Mouse (Mus musculus) CH12.LX (cell line): ENCODE measurements at regions not wholly inside any gene's neighbourhood (a gene's known extent, or its start where the extent isn't known, plus 50 kb on each side); places are given as distances from the start of the nearest gene placed in this dataset.

Source experiments
- DNase-seq: peaks from one replicate; pipeline ENCODE4 v3.0.0-alpha.2; 2013; ENCODE audit errors: extremely low read depth
- H3K27ac ChIP-seq: 2 replicates; pipeline ENCODE4 v1.5.1; 2012; ENCODE audit warnings: low read depth, mild to moderate bottlenecking, control low read depth, moderate library complexity; ENCODE audit not compliant: insufficient read depth
- H3K27me3 ChIP-seq: replicated peaks from 2 replicates; pipeline ENCODE3; 2012; ENCODE audit warnings: inconsistent platforms
- H3K36me3 ChIP-seq, 2 experiments: replicated peaks in 1 of 2; 2 replicates each; pipeline versions ENCODE3 to v1.6.1; 2012; ENCODE audit warnings: inconsistent platforms in 1 of 2, low read length in 1 of 2, mild to moderate bottlenecking in 1 of 2, mixed read lengths in 1 of 2, moderate library complexity in 1 of 2; ENCODE audit not compliant: control insufficient read depth in 1 of 2, insufficient read depth in 1 of 2
- H3K4me1 ChIP-seq, 2 experiments: 2 replicates each; pipeline ENCODE4 v1.6.1; 2012; ENCODE audit warnings: inconsistent platforms in 1 of 2, moderate library complexity in 1 of 2; ENCODE audit not compliant: insufficient read depth in 2 of 2, control insufficient read depth in 1 of 2
- H3K4me2 ChIP-seq: 2 replicates; pipeline ENCODE4 v1.6.1; 2012; ENCODE audit warnings: low read depth, mild to moderate bottlenecking, control low read depth; ENCODE audit not compliant: poor library complexity, insufficient read depth, severe bottlenecking
- H3K4me3 ChIP-seq, 3 experiments: fragments of 150-350 bp in 1 of 3; sonication (generic) in 1 of 3; replicated peaks in 1 of 3; 2 replicates each; pipeline versions ENCODE3 to v1.5.1; 2011 to 2012; ENCODE audit warnings: low read depth in 2 of 3, low read length in 2 of 3, mild to moderate bottlenecking in 2 of 3, moderate library complexity in 2 of 3, control low read depth in 1 of 3, improper control_type of control experiment in 1 of 3, inconsistent platforms in 1 of 3, mixed read lengths in 1 of 3; ENCODE audit not compliant: poor library complexity in 1 of 3
- H3K79me2 ChIP-seq: replicated peaks from 2 replicates; pipeline ENCODE4 v1.6.1; 2012; ENCODE audit warnings: mild to moderate bottlenecking, moderate library complexity; ENCODE audit not compliant: control insufficient read depth, poor library complexity, insufficient read depth, severe bottlenecking; ENCODE audit errors: extremely low read depth
- H3K9ac ChIP-seq: 2 replicates; pipeline ENCODE4 v1.6.1; 2012; ENCODE audit warnings: low read depth, mild to moderate bottlenecking, control low read depth, moderate library complexity; ENCODE audit not compliant: insufficient read depth
- H3K9me3 ChIP-seq: replicated peaks from 2 replicates; pipeline ENCODE3; 2012; ENCODE audit warnings: low read length, inconsistent platforms, mixed read lengths
- BHLHE40 ChIP-seq: IDR thresholded peaks from 2 replicates; pipeline ENCODE4 v1.6.1; 2011; ENCODE audit warnings: mild to moderate bottlenecking, low read depth, low read length, improper control_type of control experiment
- CHD1 ChIP-seq: IDR thresholded peaks from 2 replicates; pipeline ENCODE4 v1.6.1; 2012; ENCODE audit warnings: low read depth, low read length, improper control_type of control experiment, inconsistent platforms
- CHD2 ChIP-seq: IDR thresholded peaks from 2 replicates; pipeline ENCODE4 v1.6.1; 2011; ENCODE audit warnings: low read length, improper control_type of control experiment
- E2F4 ChIP-seq: IDR thresholded peaks from 2 replicates; pipeline ENCODE4 v1.6.1; 2011; ENCODE audit warnings: low read depth, low read length, improper control_type of control experiment; ENCODE audit not compliant: insufficient replicate concordance
- ELF1 ChIP-seq: IDR thresholded peaks from 2 replicates; pipeline ENCODE4 v1.6.1; 2014; ENCODE audit warnings: low read depth, mild to moderate bottlenecking, inconsistent platforms, low read length, improper control_type of control experiment
- EP300 ChIP-seq: IDR thresholded peaks from 2 replicates; pipeline ENCODE4 v1.6.1; 2011; ENCODE audit warnings: low read length, improper control_type of control experiment
- ETS1 ChIP-seq: conservative IDR thresholded peaks from 2 replicates; pipeline ENCODE4 v1.6.1; 2012; ENCODE audit warnings: low read depth, mild to moderate bottlenecking, inconsistent platforms, low read length, improper control_type of control experiment, moderate library complexity
- HCFC1 ChIP-seq: IDR thresholded peaks from 2 replicates; pipeline ENCODE4 v1.6.1; 2012; ENCODE audit warnings: low read depth, mild to moderate bottlenecking, inconsistent platforms, low read length, improper control_type of control experiment
- IRF4 ChIP-seq: IDR thresholded peaks from 2 replicates; pipeline ENCODE4 v1.6.1; 2014; ENCODE audit warnings: low read depth, mild to moderate bottlenecking, inconsistent platforms, low read length, improper control_type of control experiment
- JUN ChIP-seq: IDR thresholded peaks from 2 replicates; pipeline ENCODE4 v1.6.1; 2011; ENCODE audit warnings: low read depth, mild to moderate bottlenecking, low read length, improper control_type of control experiment, moderate library complexity; ENCODE audit not compliant: insufficient read depth
- JUND ChIP-seq: conservative IDR thresholded peaks from 2 replicates; pipeline ENCODE4 v1.6.1; 2011; ENCODE audit warnings: low read depth, low read length, improper control_type of control experiment
- MAFK ChIP-seq: IDR thresholded peaks from 2 replicates; pipeline ENCODE4 v1.6.1; 2011; ENCODE audit warnings: low read length, improper control_type of control experiment; ENCODE audit not compliant: insufficient replicate concordance
- MAX ChIP-seq: IDR thresholded peaks from 2 replicates; pipeline ENCODE4 v1.6.1; 2011; ENCODE audit warnings: low read length, improper control_type of control experiment
- MEF2A ChIP-seq: IDR thresholded peaks from 2 replicates; pipeline ENCODE4 v1.6.1; 2014; ENCODE audit warnings: low read depth, mild to moderate bottlenecking, inconsistent platforms, low read length, improper control_type of control experiment, borderline replicate concordance
- MXI1 ChIP-seq: IDR thresholded peaks from 2 replicates; pipeline ENCODE4 v1.6.1; 2011; ENCODE audit warnings: mild to moderate bottlenecking, low read depth, low read length, improper control_type of control experiment
- MYC ChIP-seq: IDR thresholded peaks from 2 replicates; pipeline ENCODE4 v1.6.1; 2011; ENCODE audit warnings: low read depth, mild to moderate bottlenecking, improper control_type of control experiment, low read length
- NELFE ChIP-seq: IDR thresholded peaks from 2 replicates; pipeline ENCODE4 v1.6.1; 2011; ENCODE audit warnings: low read depth, low read length, improper control_type of control experiment
- PAX5 ChIP-seq: IDR thresholded peaks from 2 replicates; pipeline ENCODE4 v1.6.1; 2012; ENCODE audit warnings: low read length, inconsistent platforms, mixed read lengths
- RCOR1 ChIP-seq: conservative IDR thresholded peaks from 2 replicates; pipeline ENCODE4 v1.6.1; 2012; ENCODE audit warnings: low read depth, mild to moderate bottlenecking, inconsistent platforms, low read length, improper control_type of control experiment
- SIN3A ChIP-seq: IDR thresholded peaks from 2 replicates; pipeline ENCODE4 v1.6.1; 2012; ENCODE audit warnings: low read length, improper control_type of control experiment, inconsistent platforms
- SMC3 ChIP-seq: IDR thresholded peaks from 2 replicates; pipeline ENCODE4 v1.6.1; 2011; ENCODE audit warnings: low read depth, low read length, improper control_type of control experiment
- TBP ChIP-seq: conservative IDR thresholded peaks from 2 replicates; pipeline ENCODE4 v1.6.1; 2011; ENCODE audit warnings: low read depth, low read length, improper control_type of control experiment
- TCF12 ChIP-seq: IDR thresholded peaks from 2 replicates; pipeline ENCODE4 v1.6.1; 2014; ENCODE audit warnings: low read depth, mild to moderate bottlenecking, inconsistent platforms, low read length, improper control_type of control experiment
- USF1 ChIP-seq: IDR thresholded peaks from 2 replicates; pipeline ENCODE4 v1.6.1; 2014; ENCODE audit warnings: low read depth, mild to moderate bottlenecking, inconsistent platforms, low read length, improper control_type of control experiment
- ZKSCAN1 ChIP-seq: IDR thresholded peaks from 2 replicates; pipeline ENCODE4 v1.6.1; 2012; ENCODE audit warnings: low read depth, inconsistent platforms, low read length, improper control_type of control experiment, borderline replicate concordance
- ZNF384 ChIP-seq: IDR thresholded peaks from 2 replicates; pipeline ENCODE4 v1.6.1; 2012; ENCODE audit warnings: low read depth, low read length, improper control_type of control experiment, inconsistent platforms
- dilution Hi-C: fragments of 300-500 bp; cut with MboI; formaldehyde crosslinking; loops from 2 replicates; pipeline ENCODE4 v1.14.3; 2020; ENCODE audit warnings: low sequenced_read_pairs; ENCODE audit not compliant: extremely low pct_unique_long_range_greater_than_20kb, extremely low pct_ligation_motif_present
- in situ Hi-C: fragments of 300-500 bp; cut with MboI; formaldehyde crosslinking; loops from 3 replicates; pipeline ENCODE4 v1.14.3; 2019; ENCODE audit warnings: low sequenced_read_pairs, low pct_ligation_motif_present, low pct_unique_long_range_greater_than_20kb, mixed read lengths

GRCm38 (mm10) chr13:101866843-101867242 lies 98.8 kb upstream of the Pik3r1 start:
- dilution Hi-C loops = no loop called here
- TF ChIP-seq JUND = peak; percentile 66; the same call in 1 of the 2 replicates
- TF ChIP-seq MEF2A = peak; percentile 34; the same call in 1 of the 2 replicates
- peak; percentile 5; the same call in 1 of the 2 replicates for TF ChIP-seq SMC3
- peak; percentile 38; the same call in 1 of the 2 replicates for TF ChIP-seq ETS1
- TF ChIP-seq ZKSCAN1 = no peak
- peak; percentile 44 for TF ChIP-seq TCF12
- peak; percentile 46 for TF ChIP-seq HCFC1
- no peak for TF ChIP-seq E2F4
- no peak for TF ChIP-seq CHD1
- 0 out of 2 replicates have a peak, but pooled peaks have one; percentile 33 for TF ChIP-seq SIN3A
- TF ChIP-seq MXI1 = peak; percentile 38; the same call in 1 of the 2 replicates
- TF ChIP-seq CHD2 = peak; percentile 19; the same call in 1 of the 2 replicates
- TF ChIP-seq MAFK = peak; percentile 9; the same call in 1 of the 2 replicates
- 0 out of 2 replicates have a peak, but pooled peaks have one; percentile 47 for TF ChIP-seq MAX
- TF ChIP-seq ZNF384 = peak; percentile 62
- TF ChIP-seq ELF1 = peak; percentile 69
- no peak for TF ChIP-seq NELFE
- TF ChIP-seq RCOR1 = peak; percentile 59; the same call in 1 of the 2 replicates
- no peak for TF ChIP-seq JUN
- TF ChIP-seq IRF4 = peak; percentile 89
- no peak for TF ChIP-seq USF1
- no peak for TF ChIP-seq PAX5
- no peak for TF ChIP-seq TBP
- peak; percentile 92 for TF ChIP-seq EP300
- peak; percentile 63 for TF ChIP-seq BHLHE40
- TF ChIP-seq MYC = peak; percentile 52; the same call in 1 of the 2 replicates
- H3K27me3 ChIP-seq = no peaks in the 10 kb centered on the region
- H3K27ac ChIP-seq = peak overlapping the region; percentile 1; the same call in 1 of the 2 replicates
- H3K9me3 ChIP-seq = no peaks in the 10 kb centered on the region
- in situ Hi-C loops = no loop called here
- H3K4me1 ChIP-seq = peaks cover 3 to 7% of the 10 kb centered on the region in 2 experiments; a peak in 3 of 4 replicates
- H3K4me2 ChIP-seq = no peak overlapping the region
- no peaks in the 10 kb centered on the region for H3K36me3 ChIP-seq
- no peak overlapping the region for H3K4me3 ChIP-seq
- no peaks in the 10 kb centered on the region for H3K79me2 ChIP-seq
- peak; percentile 78 for DNase-seq
- no peak overlapping the region for H3K9ac ChIP-seq
